ENCODE assay signal across 8 mouse cellular contexts in the genomic region with DNA sequence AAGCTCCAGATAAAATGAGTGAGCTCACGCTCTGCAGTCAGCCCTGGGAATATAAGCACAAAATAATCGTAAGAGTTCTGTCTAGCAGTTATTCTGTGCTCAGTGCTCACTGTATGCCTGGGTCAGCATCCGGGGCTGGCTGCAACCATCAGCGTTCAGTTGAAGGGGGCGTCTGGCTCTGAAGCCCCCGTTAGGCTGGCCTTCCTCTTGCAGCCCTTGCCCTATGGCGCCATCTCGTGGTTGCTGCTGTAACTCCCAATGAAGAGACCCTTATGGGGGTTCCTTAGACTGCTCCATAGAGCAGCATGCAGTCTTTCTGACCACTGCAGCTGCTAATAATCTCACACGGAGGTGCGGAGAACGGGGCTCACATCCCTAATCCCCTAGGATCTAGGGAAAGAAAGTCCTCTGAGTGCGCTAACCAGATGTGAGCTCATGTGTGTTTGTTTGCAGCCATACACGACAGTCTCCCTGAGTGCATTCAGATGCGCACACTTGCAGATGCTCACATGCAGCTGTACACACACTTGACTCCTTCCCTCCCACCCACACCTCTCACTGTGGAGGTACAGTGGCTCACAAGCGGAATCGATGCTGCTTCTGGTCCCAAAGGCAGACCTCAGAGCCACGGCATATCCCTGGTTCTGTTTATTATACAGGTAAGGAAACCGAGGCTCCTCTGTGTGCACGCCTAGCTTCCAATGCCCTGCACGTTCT. TPM values are rescaled to one million over a fixed set of nuclear protein-coding genes. Genes with fewer than 3 reads are reported as not detected.
DNase-seq lines count a peak whose midpoint lies in the region; ATAC-seq lines count a peak whose summit lies in the region.

No protein-coding gene starts in this region.

- peaks cover 20% of the 10 kb centered on the region for H3K36me3 ChIP-seq in hindbrain, embryonic 12.5 days

- H3K9me3 ChIP-seq in hindbrain, embryonic 12.5 days (replicated peaks) = no peaks in the 10 kb centered on the region

- peak; percentile 20 for DNase-seq in Muller cell, postnatal 12 days (ENCODE audit: inconsistent ontology term)
- DNase-seq in cerebellum, adult 8-10 months = peak; percentile 35
- peak; percentile 26 to 85 for DNase-seq in frontal cortex, adult 2 months (ENCODE audit: extremely low spot score in 1 of 2, low spot score in 1 of 2)
- peak; percentile 77 to 80 for DNase-seq in layer of hippocampus, postnatal 36 days
- peak; percentile 66 for DNase-seq in lung, postnatal 36 days
- DNase-seq in right cerebral cortex, postnatal 10 days (ENCODE audit: low spot score in 2 of 2) = peak; percentile 70 to 90

- H3K27me3 ChIP-seq in hindbrain, embryonic 12.5 days = peaks cover 5% of the 10 kb centered on the region; the same call in 1 of the 2 replicates

- H3K27ac ChIP-seq in hindbrain, embryonic 12.5 days = no peak overlapping the region

- ATAC-seq in hindbrain, embryonic 12.5 days (ENCODE audit: low FRiP score) = peak; percentile 83
- ATAC-seq in erythroblast, adult 5-6 weeks (replicated peaks; ENCODE audit: low FRiP score, poor library complexity, severe bottlenecking) = no peak

- no peak overlapping the region for H3K4me3 ChIP-seq in hindbrain, embryonic 12.5 days

- WGBS in hindbrain, embryonic 12.5 days = 35% methylated on average over 20 of the region's 20 CpGs

- H3K4me1 ChIP-seq in hindbrain, embryonic 12.5 days = peaks cover 11% of the 10 kb centered on the region

- peak overlapping the region; percentile 28; the same call in 1 of the 2 replicates for H3K4me2 ChIP-seq in hindbrain, embryonic 12.5 days (replicated peaks)

- H3K9ac ChIP-seq in hindbrain, embryonic 12.5 days = no peak overlapping the region

RNA-seq across cellular contexts. Expression of a gene that starts 39.7 kb away (rescaled TPM):
- polyA plus RNA-seq in frontal cortex, adult 2 months (2012; rRNA removed) = 23.1 and 27.8 TPM in 2 replicates
- polyA plus RNA-seq in hindbrain, embryonic 12.5 days (2016; fragmentation: Nextera tagmentation; extraction: Ambion mirVana) = 41.2 and 41.8 TPM in 2 replicates
- total RNA-seq in layer of hippocampus, postnatal 36 days (2021) = 10 to 100 TPM; 25.5 to 29.3 TPM
- total RNA-seq in erythroblast, adult 5-6 weeks (2015; ENCODE audit: low replicate concordance) = 9.4 and 13.3 TPM in 2 replicates
- total RNA-seq in erythroblast, adult 5-6 weeks (2017; ENCODE audit: low replicate concordance) = 21.5 and 24.4 TPM in 2 replicates

Comparison
In these comparisons a context has a peak if more than half of its experiments do, and no peak if none do; other contexts are left out.
1. DNase-seq: peak in every context shown above with its lines; median percentile 80 in right cerebral cortex, postnatal 10 days; 78 in layer of hippocampus, postnatal 36 days; 66 in lung, postnatal 36 days; 56 in frontal cortex, adult 2 months; 35 in cerebellum, adult 8-10 months; 20 in Muller cell, postnatal 12 days.